Mouse (Mus musculus): ENCODE results near the gene Klrb1.
"Not testable (repeated sequence)": the region's sequence is repeated elsewhere in the genome, so short reads cannot be mapped to it uniquely, and the experiment has no call there.

GRCm38 (mm10) chr6:128754748-128755401, 32.0 kb upstream of the Klrb1 start:
- not testable (repeated sequence) for TF ChIP-seq POLR2A (IDR thresholded peaks at IDR 0.05; ENCODE audit: low read depth, low read length); CTCF (IDR thresholded peaks at IDR 0.05; ENCODE audit: borderline replicate concordance, insufficient read depth, low read length)

All from embryonic fibroblast, embryonic 13.5 days (primary cell).